Mouse (Mus musculus) heart, postnatal 0 days (tissue): ENCODE measurements at regions not wholly inside any gene's neighbourhood (a gene's known extent, or its start where the extent isn't known, plus 50 kb on each side); places are given as distances from the start of the nearest gene placed in this dataset.

Source experiments
- CTCF ChIP-seq: IDR thresholded peaks from 2 replicates; pipeline ENCODE4 v1.5.1; 2016; ENCODE audit warnings: antibody characterized with exemption, control low read depth, low read depth
- EP300 ChIP-seq: IDR thresholded peaks from 2 replicates; pipeline ENCODE4 v1.6.1; 2016; ENCODE audit warnings: antibody characterized with exemption, low read depth

- no peak for TF ChIP-seq EP300
- TF ChIP-seq CTCF, result no peak
Observed at GRCm38 (mm10) chr7:70826074-70826473, 459.5 kb upstream of the Nr2f2 start.
